9 mouse cellular contexts compared by ENCODE assay signal in the genomic region with DNA sequence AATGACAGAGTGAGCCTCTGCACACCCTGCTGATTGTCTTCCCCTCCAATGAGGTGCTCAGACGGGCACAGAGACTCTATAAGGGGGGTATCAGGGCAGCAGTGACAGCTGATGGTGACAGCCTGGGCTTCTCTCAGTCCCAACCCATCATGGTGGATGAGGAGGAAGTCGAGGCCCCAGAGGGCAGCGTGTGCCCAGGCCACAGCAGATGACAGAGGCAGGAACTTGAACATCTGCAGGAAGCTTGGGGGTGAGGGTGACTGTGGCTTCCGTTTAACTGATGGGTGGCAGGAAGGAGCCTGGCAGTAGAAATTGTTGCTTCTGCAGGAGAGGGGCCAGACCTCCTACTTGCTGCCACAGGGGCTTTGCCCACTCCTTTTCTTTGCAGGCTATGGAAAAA. TPM values are rescaled to one million over a fixed set of nuclear protein-coding genes. Genes with fewer than 3 reads are reported as not detected.
A peak's percentile ranks its signal among the peaks of the same experiment; 100 is the strongest.
DNase-seq lines count a peak whose midpoint lies in the region; ATAC-seq and TF ChIP-seq lines count a peak whose summit lies in the region.
"Had no signal": no experiment of that assay in that cellular context is flagged by ENCODE, and none has a peak within 500 bp of the region (broad histone marks: within the 10 kb centered on the region; RNA-seq: fewer than 3 reads in every experiment).

No protein-coding gene starts in this region.

- H3K27ac ChIP-seq in lung, embryonic 14.5 days (ENCODE audit: low read depth): no peak overlapping the region
- H3K27ac ChIP-seq: layer of hippocampus, adult 2 months had no signal

- no peaks in the 10 kb centered on the region for H3K27me3 ChIP-seq in lung, embryonic 14.5 days (ENCODE audit: insufficient read depth, low read length)

- no peak for ATAC-seq in lung, embryonic 14.5 days (ENCODE audit: insufficient read depth)
- ATAC-seq in inflammation-experienced regulatory T-cells, adult 6 months: peak; percentile 85
- ATAC-seq: midbrain, embryonic 16.5 days had no signal

- 51% methylated on average over 4 of the region's 4 CpGs for WGBS in lung, embryonic 14.5 days
- WGBS in lung, adult 2 months: 29% methylated on average over 4 of the region's 4 CpGs

- peak; percentile 31 for DNase-seq in lung, embryonic 14.5 days
- DNase-seq in lung, adult 2 months: no peak
- DNase-seq in naive thymus-derived CD4-positive, alpha-beta T cell, adult 2 months (ENCODE audit: low read depth): peak; percentile 86
- DNase-seq in adrenal gland, adult 8-10 months: no peak
- DNase-seq in adrenal gland, adult 18-20 months (ENCODE audit: low spot score in 2 of 2): no peak
- DNase-seq in ovary, postnatal 14 days (ENCODE audit: low spot score): no peak

- TF ChIP-seq POLR2A in lung, adult 2 months (IDR thresholded peaks at IDR 0.05; ENCODE audit: borderline replicate concordance, extremely low read depth, low read depth, low read length): no peak

- H3K9me3 ChIP-seq in lung, embryonic 14.5 days (ENCODE audit: low read depth, low read length): no peaks in the 10 kb centered on the region

- H3K4me1 ChIP-seq in lung, embryonic 14.5 days (ENCODE audit: insufficient read depth): peaks cover 18% of the 10 kb centered on the region
- no peaks in the 10 kb centered on the region for H3K4me1 ChIP-seq in lung, adult 2 months (ENCODE audit: control insufficient read depth, insufficient read depth, low read length)

- no peak overlapping the region for H3K9ac ChIP-seq in lung, embryonic 14.5 days

- H3K4me3 ChIP-seq in lung, embryonic 14.5 days (ENCODE audit: low read depth, low read length): no peak overlapping the region
- H3K4me3 ChIP-seq in lung, adult 2 months (replicated peaks; ENCODE audit: extremely low read depth, low read depth, low read length): no peak overlapping the region
- H3K4me3 ChIP-seq: layer of hippocampus, adult 2 months had no signal

- no peak for TF ChIP-seq CTCF in lung, embryonic 14.5 days (IDR thresholded peaks at IDR 0.05; ENCODE audit: low read depth)
- TF ChIP-seq CTCF in lung, adult 2 months (IDR thresholded peaks at IDR 0.05; ENCODE audit: insufficient read depth, low read length): no peak

- H3K36me3 ChIP-seq in lung, embryonic 14.5 days (ENCODE audit: insufficient read depth): no peaks in the 10 kb centered on the region

- H3K4me2 ChIP-seq in lung, embryonic 14.5 days: no peak overlapping the region

RNA-seq across cellular contexts. Expression of gene Il21r, which starts 27.1 kb away (rescaled TPM):
- polyA plus RNA-seq in lung, embryonic 14.5 days (2014; fragmentation: Nextera tagmentation; extraction: Ambion mirVana): 0.14 and 0.41 TPM in 2 replicates
- 7.6 and 8.8 TPM in 2 replicates for polyA plus RNA-seq in lung, adult 2 months (2012; rRNA removed)
- polyA plus RNA-seq in inflammation-experienced regulatory T-cells, adult 6 months (2017; shearing (Covaris generic)): 10 to 100 TPM; 68.7 to 92.3 (median 73.8) TPM
- 1 to 10 TPM in 2 of 4 experiments, under 1 TPM in 2; 0.70 to 1.6 (median 0.96) TPM for total RNA-seq in adrenal gland, adult 8-10 months (2022)
- under 1 TPM; 0.40 to 0.74 TPM for total RNA-seq in adrenal gland, adult 18-20 months (2021)

Comparison
In these comparisons a context has a peak if more than half of its experiments do, and no peak if none do; other contexts are left out.
1. DNase-seq: peak in lung, embryonic 14.5 days (single experiment) and naive thymus-derived CD4-positive, alpha-beta T cell, adult 2 months (single experiment); none in lung, adult 2 months (single experiment), adrenal gland, adult 8-10 months (single experiment), adrenal gland, adult 18-20 months (0 of 2) and ovary, postnatal 14 days (single experiment).